Mouse (Mus musculus) CH12.LX (cell line): Measurements from ENCODE around the gene Ppp1r37. TPM values are rescaled to one million over a fixed set of nuclear protein-coding genes. Genes with fewer than 3 reads are reported as not detected.

Experiments used
- DNase-seq: peaks from one replicate; pipeline ENCODE4 v3.0.0-alpha.2; 2013; ENCODE audit errors: extremely low read depth
- H3K27ac ChIP-seq: 2 replicates; pipeline ENCODE4 v1.5.1; 2012; ENCODE audit warnings: low read depth, mild to moderate bottlenecking, control low read depth, moderate library complexity; ENCODE audit not compliant: insufficient read depth
- H3K27me3 ChIP-seq: replicated peaks from 2 replicates; pipeline ENCODE3; 2012; ENCODE audit warnings: inconsistent platforms
- H3K36me3 ChIP-seq, 2 experiments: replicated peaks in 1 of 2; 2 replicates each; pipeline versions ENCODE3 to v1.6.1; 2012; ENCODE audit warnings: inconsistent platforms in 1 of 2, low read length in 1 of 2, mild to moderate bottlenecking in 1 of 2, mixed read lengths in 1 of 2, moderate library complexity in 1 of 2; ENCODE audit not compliant: control insufficient read depth in 1 of 2, insufficient read depth in 1 of 2
- H3K4me1 ChIP-seq, 2 experiments: 2 replicates each; pipeline ENCODE4 v1.6.1; 2012; ENCODE audit warnings: inconsistent platforms in 1 of 2, moderate library complexity in 1 of 2; ENCODE audit not compliant: insufficient read depth in 2 of 2, control insufficient read depth in 1 of 2
- H3K4me2 ChIP-seq: 2 replicates; pipeline ENCODE4 v1.6.1; 2012; ENCODE audit warnings: low read depth, mild to moderate bottlenecking, control low read depth; ENCODE audit not compliant: poor library complexity, insufficient read depth, severe bottlenecking
- H3K4me3 ChIP-seq, 3 experiments: fragments of 150-350 bp in 1 of 3; sonication (generic) in 1 of 3; replicated peaks in 1 of 3; 2 replicates each; pipeline versions ENCODE3 to v1.5.1; 2011 to 2012; ENCODE audit warnings: low read depth in 2 of 3, low read length in 2 of 3, mild to moderate bottlenecking in 2 of 3, moderate library complexity in 2 of 3, control low read depth in 1 of 3, improper control_type of control experiment in 1 of 3, inconsistent platforms in 1 of 3, mixed read lengths in 1 of 3; ENCODE audit not compliant: poor library complexity in 1 of 3
- H3K79me2 ChIP-seq: replicated peaks from 2 replicates; pipeline ENCODE4 v1.6.1; 2012; ENCODE audit warnings: mild to moderate bottlenecking, moderate library complexity; ENCODE audit not compliant: control insufficient read depth, poor library complexity, insufficient read depth, severe bottlenecking; ENCODE audit errors: extremely low read depth
- H3K9ac ChIP-seq: 2 replicates; pipeline ENCODE4 v1.6.1; 2012; ENCODE audit warnings: low read depth, mild to moderate bottlenecking, control low read depth, moderate library complexity; ENCODE audit not compliant: insufficient read depth
- H3K9me3 ChIP-seq: replicated peaks from 2 replicates; pipeline ENCODE3; 2012; ENCODE audit warnings: low read length, inconsistent platforms, mixed read lengths
- CTCF ChIP-seq, 2 experiments: IDR thresholded peaks in 1 of 2; conservative IDR thresholded peaks in 1 of 2; 2 replicates each; pipeline ENCODE4 v1.5.1; 2011 to 2012; ENCODE audit warnings: low read depth in 2 of 2, low read length in 2 of 2, improper control_type of control experiment in 1 of 2, inconsistent platforms in 1 of 2, mild to moderate bottlenecking in 1 of 2, moderate library complexity in 1 of 2
- ELF1 ChIP-seq: IDR thresholded peaks from 2 replicates; pipeline ENCODE4 v1.6.1; 2014; ENCODE audit warnings: low read depth, mild to moderate bottlenecking, inconsistent platforms, low read length, improper control_type of control experiment
- HCFC1 ChIP-seq: IDR thresholded peaks from 2 replicates; pipeline ENCODE4 v1.6.1; 2012; ENCODE audit warnings: low read depth, mild to moderate bottlenecking, inconsistent platforms, low read length, improper control_type of control experiment
- JUN ChIP-seq: IDR thresholded peaks from 2 replicates; pipeline ENCODE4 v1.6.1; 2011; ENCODE audit warnings: low read depth, mild to moderate bottlenecking, low read length, improper control_type of control experiment, moderate library complexity; ENCODE audit not compliant: insufficient read depth
- JUND ChIP-seq: conservative IDR thresholded peaks from 2 replicates; pipeline ENCODE4 v1.6.1; 2011; ENCODE audit warnings: low read depth, low read length, improper control_type of control experiment
- MAX ChIP-seq: IDR thresholded peaks from 2 replicates; pipeline ENCODE4 v1.6.1; 2011; ENCODE audit warnings: low read length, improper control_type of control experiment
- MXI1 ChIP-seq: IDR thresholded peaks from 2 replicates; pipeline ENCODE4 v1.6.1; 2011; ENCODE audit warnings: mild to moderate bottlenecking, low read depth, low read length, improper control_type of control experiment
- MYC ChIP-seq: IDR thresholded peaks from 2 replicates; pipeline ENCODE4 v1.6.1; 2011; ENCODE audit warnings: low read depth, mild to moderate bottlenecking, improper control_type of control experiment, low read length
- PAX5 ChIP-seq: IDR thresholded peaks from 2 replicates; pipeline ENCODE4 v1.6.1; 2012; ENCODE audit warnings: low read length, inconsistent platforms, mixed read lengths
- POLR2AphosphoS2 ChIP-seq: IDR thresholded peaks from 2 replicates; pipeline ENCODE4 v1.6.1; 2011; ENCODE audit warnings: low read depth, low read length, improper control_type of control experiment
- RAD21 ChIP-seq: IDR thresholded peaks from 2 replicates; pipeline ENCODE4 v1.6.1; 2011; ENCODE audit warnings: low read depth, mild to moderate bottlenecking, low read length, improper control_type of control experiment, moderate library complexity
- SMC3 ChIP-seq: IDR thresholded peaks from 2 replicates; pipeline ENCODE4 v1.6.1; 2011; ENCODE audit warnings: low read depth, low read length, improper control_type of control experiment
- USF1 ChIP-seq: IDR thresholded peaks from 2 replicates; pipeline ENCODE4 v1.6.1; 2014; ENCODE audit warnings: low read depth, mild to moderate bottlenecking, inconsistent platforms, low read length, improper control_type of control experiment
- ZKSCAN1 ChIP-seq: IDR thresholded peaks from 2 replicates; pipeline ENCODE4 v1.6.1; 2012; ENCODE audit warnings: low read depth, inconsistent platforms, low read length, improper control_type of control experiment, borderline replicate concordance
- dilution Hi-C: fragments of 300-500 bp; cut with MboI; formaldehyde crosslinking; loops from 2 replicates; pipeline ENCODE4 v1.14.3; 2020; ENCODE audit warnings: low sequenced_read_pairs; ENCODE audit not compliant: extremely low pct_unique_long_range_greater_than_20kb, extremely low pct_ligation_motif_present
- in situ Hi-C: fragments of 300-500 bp; cut with MboI; formaldehyde crosslinking; loops from 3 replicates; pipeline ENCODE4 v1.14.3; 2019; ENCODE audit warnings: low sequenced_read_pairs, low pct_ligation_motif_present, low pct_unique_long_range_greater_than_20kb, mixed read lengths
- polyA plus RNA-seq: library from polyadenylated mRNA; unstranded; fragments of >175 nt; gene quantifications from 2 replicates; pipeline ENCODE4 v1.2.1, GENCODE M21; 2012; ENCODE audit warnings: low read depth; ENCODE audit not compliant: insufficient read length
- total RNA-seq, 2 experiments: library from RNA; depleted of rRNA; stranded (reverse); fragments of 300-350 nt in 1 of 2; fragments of >200 nt in 1 of 2; gene quantifications; 2 replicates each; pipeline ENCODE4 v1.2.3; 2012 to 2014

Ppp1r37 gene
- total and polyA plus RNA-seq, 3 experiments, result 7.3 to 15.7 (median 13.8) TPM

- no peak overlapping the region for H3K27ac ChIP-seq
- no peak for TF ChIP-seq RAD21
- no peak for TF ChIP-seq MXI1
- TF ChIP-seq PAX5, result no peak
- no peak for TF ChIP-seq USF1
- no peak for TF ChIP-seq ELF1
- TF ChIP-seq, all 38 proteins: peak for 0
- H3K27me3 ChIP-seq, result no peaks in the 10 kb centered on the region
- no peaks in the 10 kb centered on the region for H3K79me2 ChIP-seq
- H3K36me3 ChIP-seq, result peaks cover 16 to 60% of the 10 kb centered on the region in 2 experiments
- no peak overlapping the region for H3K4me2 ChIP-seq
- H3K9me3 ChIP-seq, result peaks cover 14% of the 10 kb centered on the region
- DNase-seq, result no peak
- H3K4me3 ChIP-seq, result no peak overlapping the region
- dilution Hi-C loops (no loop called here), in situ Hi-C loops (no loop called here)
- H3K4me1 ChIP-seq, result peaks cover 0 to 6% of the 10 kb centered on the region in 2 experiments; a peak in 1 of 4 replicates
- H3K9ac ChIP-seq, result no peak overlapping the region
These were observed 39.0 kb downstream of the Ppp1r37 start for GRCm38 (mm10) chr7:19523757-19524419.

GRCm38 (mm10) chr7:19523017-19523756, 39.7 kb downstream of the Ppp1r37 start:
- Histone ChIP-seq H3K27me3 (no peaks in the 10 kb centered on the region), H3K4me1 (peaks cover 0 to 13% of the 10 kb centered on the region in 2 experiments; a peak in 3 of 4 replicates), H3K79me2 (no peaks in the 10 kb centered on the region), H3K9me3 (peaks cover 14% of the 10 kb centered on the region), H3K4me3 (no peak overlapping the region), H3K4me2 (no peak overlapping the region), H3K9ac (no peak overlapping the region), H3K36me3 (peaks cover 14 to 53% of the 10 kb centered on the region in 2 experiments), H3K27ac (no peak overlapping the region)
- in situ Hi-C loops (no loop called here), dilution Hi-C loops (no loop called here)
- TF ChIP-seq JUN (no peak), POLR2AphosphoS2 (no peak), RAD21 (no peak), MYC (no peak), HCFC1 (no peak)
- no peak for DNase-seq

GRCm38 (mm10) chr7:19520032-19520431, 42.8 kb downstream of the Ppp1r37 start:
- DNase-seq, result no peak
- in situ Hi-C loops, result no loop called here

More at GRCm38 (mm10) chr7:19520032-19520431, 42.8 kb downstream of the Ppp1r37 start:
- peaks cover 18 to 42% of the 10 kb centered on the region in 2 experiments for H3K4me1 ChIP-seq
- H3K79me2 ChIP-seq, result no peaks in the 10 kb centered on the region
- H3K4me3 ChIP-seq, result no peak overlapping the region
- dilution Hi-C loops, result no loop called here
- no peak overlapping the region for H3K27ac ChIP-seq
- no peak overlapping the region for H3K9ac ChIP-seq
- no peaks in the 10 kb centered on the region for H3K27me3 ChIP-seq
- peaks cover 14 to 55% of the 10 kb centered on the region in 2 experiments for H3K36me3 ChIP-seq
- TF ChIP-seq JUN (no peak), RAD21 (no peak), JUND (no peak), MXI1 (no peak), CTCF (conservative IDR thresholded peaks at IDR 0.05 in 1 of 2, IDR thresholded peaks at IDR 0.05 in 1 of 2; ENCODE audit: low read depth in 2 of 2, low read length in 2 of 2) (no peak), MAX (no peak), ZKSCAN1 (no peak), SMC3 (no peak), POLR2AphosphoS2 (no peak)
- no peak overlapping the region for H3K4me2 ChIP-seq
- peaks cover 14% of the 10 kb centered on the region for H3K9me3 ChIP-seq
